Mouse (Mus musculus): ENCODE measurements around the gene Eef1a2. TPM values are rescaled to one million over a fixed set of nuclear protein-coding genes. Genes with fewer than 3 reads are reported as not detected.
"Not testable (repeated sequence)": the region's sequence is repeated elsewhere in the genome, so short reads cannot be mapped to it uniquely, and the experiment has no call there.

The Eef1a2 gene
- polyA plus RNA-seq, 1 experiment from 2014 or later: 12.7 TPM

- 55% methylated on average over 4 of the region's 4 CpGs for WGBS
- no peak overlapping the region for H3K4me2 ChIP-seq (ENCODE audit: low read length)
- H3K36me3 ChIP-seq (ENCODE audit: control insufficient read depth, insufficient read depth, low read length): peaks cover 10% of the 10 kb centered on the region
- ATAC-seq (ENCODE audit: low FRiP score, low TSS enrichment) (no peak), DNase-seq (no peak)
- H3K27me3 ChIP-seq (ENCODE audit: control insufficient read depth, insufficient read depth, low read length): no peaks in the 10 kb centered on the region
- peaks cover 8% of the 10 kb centered on the region for H3K4me1 ChIP-seq (ENCODE audit: control insufficient read depth, insufficient read depth, low read length)
- H3K9ac ChIP-seq (replicated peaks; ENCODE audit: low read length): no peak overlapping the region
- H3K27ac ChIP-seq (replicated peaks; ENCODE audit: low read depth, low read length): no peak overlapping the region
- no peaks in the 10 kb centered on the region for H3K9me3 ChIP-seq (ENCODE audit: control insufficient read depth, low read length)
- H3K4me3 ChIP-seq (replicated peaks; ENCODE audit: low read depth, low read length): no peak overlapping the region
Measured at GRCm38 (mm10) chr2:181191936-181192335, 35.1 kb upstream of the Eef1a2 start.

DNA sequence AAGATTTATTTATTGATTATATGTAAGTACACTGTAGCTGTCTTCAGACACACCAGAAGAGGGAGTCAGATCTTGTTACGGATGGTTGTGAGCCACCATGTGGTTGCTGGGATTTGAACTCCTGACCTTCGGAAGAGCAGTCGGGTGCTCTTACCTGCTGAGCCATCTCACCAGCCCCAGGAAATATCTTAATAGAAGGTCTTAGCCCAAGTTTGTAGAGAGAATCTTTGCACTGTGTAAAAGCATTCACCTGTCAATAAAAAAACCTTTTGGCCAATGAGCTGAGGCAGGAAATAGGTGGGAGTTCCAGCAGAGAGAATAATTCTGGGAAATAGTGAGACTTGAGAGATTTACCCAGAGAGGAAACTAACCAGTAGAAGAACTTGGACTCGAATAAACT, 34.6 kb upstream of the Eef1a2 start:
- not testable (repeated sequence) for ATAC-seq (ENCODE audit: low FRiP score, low TSS enrichment)

GRCm38 (mm10) chr2:181189321-181189720, 32.5 kb upstream of the Eef1a2 start:
- DNase-seq (no peak), ATAC-seq (ENCODE audit: low FRiP score, low TSS enrichment) (no peak)
- Histone ChIP-seq H3K36me3 (ENCODE audit: control insufficient read depth, insufficient read depth, low read length) (peaks cover 10% of the 10 kb centered on the region), H3K4me3 (replicated peaks; ENCODE audit: low read depth, low read length) (no peak overlapping the region), H3K4me1 (ENCODE audit: control insufficient read depth, insufficient read depth, low read length) (peaks cover 13% of the 10 kb centered on the region), H3K9me3 (ENCODE audit: control insufficient read depth, low read length) (no peaks in the 10 kb centered on the region), H3K27me3 (ENCODE audit: control insufficient read depth, insufficient read depth, low read length) (no peaks in the 10 kb centered on the region), H3K27ac (replicated peaks; ENCODE audit: low read depth, low read length) (no peak overlapping the region), H3K4me2 (ENCODE audit: low read length) (no peak overlapping the region), H3K9ac (replicated peaks; ENCODE audit: low read length) (no peak overlapping the region)
- 87% methylated on average over 1 of the region's 1 CpGs for WGBS

More for the DNA sequence above, 34.6 kb upstream of the Eef1a2 start:
- not testable (repeated sequence) for H3K4me1 ChIP-seq (ENCODE audit: control insufficient read depth, insufficient read depth, low read length); H3K27me3 ChIP-seq (ENCODE audit: control insufficient read depth, insufficient read depth, low read length); H3K9me3 ChIP-seq (ENCODE audit: control insufficient read depth, low read length); H3K36me3 ChIP-seq (ENCODE audit: control insufficient read depth, insufficient read depth, low read length); H3K4me2 ChIP-seq (ENCODE audit: low read length); H3K27ac ChIP-seq (replicated peaks; ENCODE audit: low read depth, low read length); H3K9ac ChIP-seq (replicated peaks; ENCODE audit: low read length); H3K4me3 ChIP-seq (replicated peaks; ENCODE audit: low read depth, low read length); DNase-seq
- 82% methylated on average over 4 of the region's 4 CpGs for WGBS

DNA sequence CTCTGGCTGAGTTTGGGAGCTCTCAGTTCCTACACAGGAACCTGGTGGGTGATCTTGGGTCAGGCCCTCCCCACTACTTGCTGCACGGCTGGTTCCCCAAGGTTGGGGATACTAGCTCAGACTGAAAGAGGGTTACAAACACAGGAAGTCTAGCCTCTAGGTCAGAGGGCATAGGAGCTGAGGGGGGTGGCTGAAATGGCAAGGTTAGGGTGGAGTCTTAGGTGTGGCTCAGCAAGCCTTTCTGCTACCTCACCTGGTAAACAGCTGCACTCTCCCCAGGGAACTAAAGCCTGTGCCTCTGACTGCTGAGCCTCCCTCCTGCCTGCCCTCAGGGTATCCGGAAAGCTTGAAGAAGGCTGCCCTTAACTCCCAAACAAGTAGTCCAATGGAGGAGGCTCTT, 31.9 kb upstream of the Eef1a2 start:
- Histone ChIP-seq H3K27ac (replicated peaks; ENCODE audit: low read depth, low read length) (0 out of 2 replicates have a peak overlapping the region, but pooled peaks have one; percentile 3), H3K36me3 (ENCODE audit: control insufficient read depth, insufficient read depth, low read length) (peaks cover 10% of the 10 kb centered on the region)
- no peak for ATAC-seq (ENCODE audit: low FRiP score, low TSS enrichment)

DNA sequence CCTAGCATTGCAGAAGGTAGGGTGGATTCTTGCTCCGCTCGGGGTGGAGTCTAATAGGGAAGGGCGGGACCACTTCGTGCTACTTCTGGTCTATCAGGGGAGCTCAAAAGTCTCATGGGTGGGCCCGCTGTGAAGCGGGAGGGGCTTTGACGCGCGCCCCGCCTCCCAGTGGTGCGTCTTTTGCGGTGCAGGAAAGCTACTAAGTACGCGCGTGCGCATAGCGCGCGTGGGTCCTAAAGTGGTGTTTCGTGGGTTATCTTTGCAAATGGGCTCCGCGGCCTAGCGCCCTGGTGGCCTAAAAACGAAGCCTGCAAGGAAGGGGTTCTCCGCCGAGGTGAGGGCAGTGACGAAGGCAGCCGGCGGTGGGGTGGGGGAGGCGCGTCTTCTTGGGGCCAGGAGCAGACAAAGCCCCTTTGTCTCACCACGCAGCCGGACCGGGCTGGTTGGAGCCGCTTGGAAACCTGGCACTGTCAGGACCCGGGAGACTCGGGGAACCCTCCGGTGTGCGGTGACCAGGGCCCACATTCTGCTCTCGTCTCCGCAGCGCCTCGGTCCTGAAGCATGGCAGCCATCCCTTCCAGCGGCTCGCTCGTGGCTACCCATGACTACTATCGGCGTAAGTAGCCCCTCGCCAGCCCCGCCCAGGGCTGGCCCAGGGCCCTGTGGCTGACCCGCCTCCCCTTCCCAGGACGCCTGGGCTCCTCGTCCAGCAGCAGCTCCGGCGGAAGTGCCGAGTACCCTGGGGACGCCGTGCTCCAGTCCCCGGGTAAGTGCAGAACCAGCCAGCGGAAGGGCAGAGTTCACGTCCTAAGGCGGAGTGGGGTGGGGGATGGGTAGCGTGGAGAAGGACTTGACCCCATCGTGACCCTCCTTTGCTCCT, 30.5 kb upstream of the Eef1a2 start, which contains the start of gene Ppdpf:
Gene Ppdpf, plus strand, starts transcription at position 127 of the 880 bp plus-strand sequence.
- peak within 1 kb of the TSS; percentile 79 for H3K4me3 ChIP-seq (replicated peaks; ENCODE audit: low read depth, low read length)
- peaks cover 10% of the 10 kb centered on the region for H3K36me3 ChIP-seq (ENCODE audit: control insufficient read depth, insufficient read depth, low read length)
- H3K9ac ChIP-seq (replicated peaks; ENCODE audit: low read length): peak within 1 kb of the TSS; percentile 99
- H3K4me2 ChIP-seq (ENCODE audit: low read length): peak within 1 kb of the TSS; percentile 74
- WGBS: under 1% methylated on average over 64 of the region's 64 CpGs
- H3K4me1 ChIP-seq (ENCODE audit: control insufficient read depth, insufficient read depth, low read length): peaks cover 13% of the 10 kb centered on the region
- ATAC-seq (ENCODE audit: low FRiP score, low TSS enrichment) (peak; percentile 86), DNase-seq (peak; percentile 94)
- H3K9me3 ChIP-seq (ENCODE audit: control insufficient read depth, low read length): no peaks in the 10 kb centered on the region
- H3K27me3 ChIP-seq (ENCODE audit: control insufficient read depth, insufficient read depth, low read length): no peaks in the 10 kb centered on the region
- H3K27ac ChIP-seq (replicated peaks; ENCODE audit: low read depth, low read length): peak within 1 kb of the TSS; percentile 97

More for the DNA sequence above, 31.9 kb upstream of the Eef1a2 start:
- H3K9ac ChIP-seq (replicated peaks; ENCODE audit: low read length): no peak overlapping the region
- 79% methylated on average over 2 of the region's 2 CpGs for WGBS
- no peaks in the 10 kb centered on the region for H3K9me3 ChIP-seq (ENCODE audit: control insufficient read depth, low read length)
- H3K4me2 ChIP-seq (ENCODE audit: low read length): peak overlapping the region; percentile 74
- DNase-seq: no peak
- H3K27me3 ChIP-seq (ENCODE audit: control insufficient read depth, insufficient read depth, low read length): no peaks in the 10 kb centered on the region
- peak overlapping the region; percentile 79 for H3K4me3 ChIP-seq (replicated peaks; ENCODE audit: low read depth, low read length)
- H3K4me1 ChIP-seq (ENCODE audit: control insufficient read depth, insufficient read depth, low read length): peaks cover 13% of the 10 kb centered on the region

- Histone ChIP-seq H3K4me1 (ENCODE audit: control insufficient read depth, insufficient read depth, low read length) (peaks cover 13% of the 10 kb centered on the region), H3K27ac (replicated peaks; ENCODE audit: low read depth, low read length) (peak overlapping the region; percentile 97), H3K4me3 (replicated peaks; ENCODE audit: low read depth, low read length) (peak overlapping the region; percentile 79), H3K36me3 (ENCODE audit: control insufficient read depth, insufficient read depth, low read length) (peaks cover 10% of the 10 kb centered on the region), H3K9me3 (ENCODE audit: control insufficient read depth, low read length) (no peaks in the 10 kb centered on the region), H3K4me2 (ENCODE audit: low read length) (peak overlapping the region; percentile 74), H3K27me3 (ENCODE audit: control insufficient read depth, insufficient read depth, low read length) (no peaks in the 10 kb centered on the region), H3K9ac (replicated peaks; ENCODE audit: low read length) (peak overlapping the region; percentile 99)
- DNase-seq: peak; percentile 94
- peak; percentile 82 for ATAC-seq (ENCODE audit: low FRiP score, low TSS enrichment)
- under 1% methylated on average over 14 of the region's 14 CpGs for WGBS
Measured at GRCm38 (mm10) chr2:181186635-181187034, 29.8 kb upstream of the Eef1a2 start.

- H3K9ac ChIP-seq (replicated peaks; ENCODE audit: low read length): no peak overlapping the region
- WGBS: 86% methylated on average over 6 of the region's 6 CpGs
- DNase-seq: no peak
Measured at GRCm38 (mm10) chr2:181180898-181181297, 24.1 kb upstream of the Eef1a2 start.

GRCm38 (mm10) chr2:181178471-181178870, 21.7 kb upstream of the Eef1a2 start:
- Histone ChIP-seq H3K9ac (replicated peaks; ENCODE audit: low read length) (no peak overlapping the region), H3K27ac (replicated peaks; ENCODE audit: low read depth, low read length) (no peak overlapping the region), H3K4me1 (ENCODE audit: control insufficient read depth, insufficient read depth, low read length) (no peaks in the 10 kb centered on the region), H3K4me2 (ENCODE audit: low read length) (no peak overlapping the region), H3K4me3 (replicated peaks; ENCODE audit: low read depth, low read length) (no peak overlapping the region), H3K36me3 (ENCODE audit: control insufficient read depth, insufficient read depth, low read length) (no peaks in the 10 kb centered on the region), H3K9me3 (ENCODE audit: control insufficient read depth, low read length) (no peaks in the 10 kb centered on the region), H3K27me3 (ENCODE audit: control insufficient read depth, insufficient read depth, low read length) (no peaks in the 10 kb centered on the region)
- no peak for DNase-seq
- WGBS: 85% methylated on average over 5 of the region's 5 CpGs
- ATAC-seq (ENCODE audit: low FRiP score, low TSS enrichment): no peak

More at GRCm38 (mm10) chr2:181180898-181181297, 24.1 kb upstream of the Eef1a2 start:
- H3K4me2 ChIP-seq (ENCODE audit: low read length): no peak overlapping the region
- no peak overlapping the region for H3K27ac ChIP-seq (replicated peaks; ENCODE audit: low read depth, low read length)
- H3K4me3 ChIP-seq (replicated peaks; ENCODE audit: low read depth, low read length): no peak overlapping the region
- no peaks in the 10 kb centered on the region for H3K4me1 ChIP-seq (ENCODE audit: control insufficient read depth, insufficient read depth, low read length)
- no peaks in the 10 kb centered on the region for H3K27me3 ChIP-seq (ENCODE audit: control insufficient read depth, insufficient read depth, low read length)
- no peak for ATAC-seq (ENCODE audit: low FRiP score, low TSS enrichment)
- H3K36me3 ChIP-seq (ENCODE audit: control insufficient read depth, insufficient read depth, low read length): no peaks in the 10 kb centered on the region
- H3K9me3 ChIP-seq (ENCODE audit: control insufficient read depth, low read length): no peaks in the 10 kb centered on the region

GRCm38 (mm10) chr2:181178015-181178414, 21.2 kb upstream of the Eef1a2 start:
- H3K27me3 ChIP-seq (ENCODE audit: control insufficient read depth, insufficient read depth, low read length): no peaks in the 10 kb centered on the region
- no peaks in the 10 kb centered on the region for H3K36me3 ChIP-seq (ENCODE audit: control insufficient read depth, insufficient read depth, low read length)
- no peak overlapping the region for H3K4me3 ChIP-seq (replicated peaks; ENCODE audit: low read depth, low read length)
- whole genome bisulfite sequencing: 81% methylated on average over 3 of the region's 3 CpGs
- no peaks in the 10 kb centered on the region for H3K4me1 ChIP-seq (ENCODE audit: control insufficient read depth, insufficient read depth, low read length)
- H3K4me2 ChIP-seq (ENCODE audit: low read length): no peak overlapping the region
- H3K9ac ChIP-seq (replicated peaks; ENCODE audit: low read length): no peak overlapping the region
- ATAC-seq (ENCODE audit: low FRiP score, low TSS enrichment): no peak
- DNase-seq: no peak
- no peaks in the 10 kb centered on the region for H3K9me3 ChIP-seq (ENCODE audit: control insufficient read depth, low read length)
- H3K27ac ChIP-seq (replicated peaks; ENCODE audit: low read depth, low read length): no peak overlapping the region
